Mouse (Mus musculus) small intestine, adult 2 months (tissue): Measurements from ENCODE around the gene Dydc1. TPM values are rescaled to one million over a fixed set of nuclear protein-coding genes. Genes with fewer than 3 reads are reported as not detected.

Experiments
- H3K27ac ChIP-seq: fragments of 200-500 bp; 2 replicates; pipeline ENCODE4 v1.5.1; 2012; ENCODE audit warnings: low read depth, low read length, control low read depth, inconsistent platforms; ENCODE audit not compliant: insufficient read depth
- H3K27me3 ChIP-seq: fragments of 200-500 bp; 2 replicates; pipeline ENCODE4 v1.6.1; 2012; ENCODE audit warnings: mild to moderate bottlenecking, moderate library complexity, low read length, inconsistent platforms; ENCODE audit not compliant: control insufficient read depth, insufficient read depth
- H3K36me3 ChIP-seq: fragments of 200-500 bp; 2 replicates; pipeline ENCODE4 v1.6.1; 2012; ENCODE audit warnings: mild to moderate bottlenecking, low read length, control low read depth, inconsistent platforms; ENCODE audit not compliant: control insufficient read depth, insufficient read depth
- H3K4me1 ChIP-seq: fragments of 200-500 bp; 2 replicates; pipeline ENCODE4 v1.6.1; 2012; ENCODE audit warnings: low read length, inconsistent platforms, mixed read lengths; ENCODE audit not compliant: control insufficient read depth, insufficient read depth, insufficient read length
- H3K4me3 ChIP-seq: fragments of 200-500 bp; 2 replicates; pipeline ENCODE4 v1.5.1; 2012; ENCODE audit warnings: low read depth, mild to moderate bottlenecking, control low read depth, inconsistent platforms, low read length, moderate library complexity
- CTCF ChIP-seq: fragments of 200-500 bp; IDR thresholded peaks from 2 replicates; pipeline ENCODE4 v1.5.1; 2012; ENCODE audit warnings: low read depth, mild to moderate bottlenecking, control low read depth, inconsistent platforms, low read length, moderate library complexity, mixed read lengths; ENCODE audit not compliant: insufficient replicate concordance, insufficient read length; ENCODE audit errors: extremely low read depth
- POLR2A ChIP-seq: fragments of 200-500 bp; IDR thresholded peaks from 2 replicates; pipeline ENCODE4 v1.6.1; 2012; ENCODE audit warnings: low read depth, mild to moderate bottlenecking, control low read depth, inconsistent platforms, low read length, moderate library complexity
- WGBS: fragments of 180-500 bp; shearing (Covaris S2); methylation state at CpG from one replicate; pipeline ENCODE4 v1.1.7; 2018; 5-methylcytosine and 5-hydroxymethylcytosine counted together
- polyA plus RNA-seq: library from polyadenylated mRNA; depleted of rRNA; stranded (reverse); fragments of >200 nt; gene quantifications from 2 replicates; pipeline ENCODE4 v1.2.3, GENCODE M21; 2012; rRNA removed

Gene Dydc1
- polyA plus RNA-seq, 1 experiment = not detected

DNA sequence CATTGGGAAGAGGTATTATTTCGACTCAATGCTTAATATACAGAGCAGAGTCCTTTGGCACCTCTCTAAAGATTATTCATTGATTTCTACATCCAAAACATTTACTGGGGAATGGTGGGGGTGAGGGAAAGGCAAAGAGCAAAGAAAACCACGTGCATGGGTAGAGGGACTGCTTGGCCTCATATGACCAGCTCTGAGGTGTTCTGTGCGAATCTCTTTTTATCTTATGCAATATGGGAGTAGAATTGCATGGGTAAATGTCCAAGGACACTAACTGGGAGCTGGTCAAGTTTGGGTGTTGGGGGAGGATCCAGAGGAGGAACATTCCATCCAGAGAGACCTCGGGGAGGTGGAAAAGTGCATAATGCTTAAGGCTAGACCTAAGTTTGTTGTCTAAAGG is 40.2 kb downstream of the Dydc1 start:
- WGBS = 55% methylated on average over 4 of the region's 4 CpGs
- no peaks in the 10 kb centered on the region for H3K36me3 ChIP-seq

GRCm38 (mm10) chr14:41116271-41116670 is 43.6 kb downstream of the Dydc1 start:
- H3K27ac ChIP-seq = no peak overlapping the region
- no peaks in the 10 kb centered on the region for H3K4me1 ChIP-seq
- no peaks in the 10 kb centered on the region for H3K27me3 ChIP-seq
- TF ChIP-seq POLR2A (no peak), CTCF (no peak)
- WGBS = 69% methylated on average over 3 of the region's 3 CpGs
- no peak overlapping the region for H3K4me3 ChIP-seq
- H3K36me3 ChIP-seq = no peaks in the 10 kb centered on the region

More for the DNA sequence above, 40.2 kb downstream of the Dydc1 start:
- no peaks in the 10 kb centered on the region for H3K27me3 ChIP-seq
- no peaks in the 10 kb centered on the region for H3K4me1 ChIP-seq
- no peak overlapping the region for H3K4me3 ChIP-seq
- no peak overlapping the region for H3K27ac ChIP-seq
- no peak for TF ChIP-seq POLR2A
- TF ChIP-seq CTCF = no peak

GRCm38 (mm10) chr14:41124683-41125082 is 52.0 kb downstream of the Dydc1 start:
- no peak overlapping the region for H3K4me3 ChIP-seq
- H3K27me3 ChIP-seq = no peaks in the 10 kb centered on the region
- H3K36me3 ChIP-seq = no peaks in the 10 kb centered on the region
- no peak overlapping the region for H3K27ac ChIP-seq
- WGBS = 82% methylated on average over 5 of the region's 5 CpGs
- TF ChIP-seq POLR2A (no peak), CTCF (no peak)
- no peaks in the 10 kb centered on the region for H3K4me1 ChIP-seq

DNA sequence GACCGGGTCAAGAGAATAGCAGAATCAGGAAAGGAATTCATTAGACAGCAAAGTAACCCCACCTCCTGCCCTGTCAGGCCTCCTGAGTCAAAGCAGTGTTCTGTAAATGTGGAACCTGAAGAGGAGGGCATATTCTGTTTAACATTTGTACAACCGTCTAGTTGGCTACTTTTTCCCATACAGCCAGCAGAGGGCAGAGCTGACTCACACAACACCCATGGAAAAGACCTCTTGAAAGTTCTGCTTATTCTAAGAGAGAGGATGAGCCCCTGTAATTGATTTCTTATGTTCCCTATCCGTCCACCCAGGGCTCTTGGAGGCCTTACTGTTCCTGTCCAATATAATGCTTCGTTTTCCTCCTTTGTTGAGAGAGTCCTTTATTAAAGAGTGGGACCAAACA is 55.3 kb downstream of the Dydc1 start:
- H3K4me1 ChIP-seq = no peaks in the 10 kb centered on the region
- H3K27me3 ChIP-seq = no peaks in the 10 kb centered on the region
- H3K36me3 ChIP-seq = no peaks in the 10 kb centered on the region
- 15% methylated on average over 4 of the region's 4 CpGs for WGBS
- H3K4me3 ChIP-seq = no peak overlapping the region
- no peak for TF ChIP-seq CTCF
- TF ChIP-seq POLR2A = no peak
- H3K27ac ChIP-seq = no peak overlapping the region

- 74% methylated on average over 7 of the region's 7 CpGs for WGBS
Observed at GRCm38 (mm10) chr14:41131540-41131939, 58.8 kb downstream of the Dydc1 start, which contains the start of gene Sftpa1. Gene Sftpa1, plus strand, starts transcription at chr14:41131782.

DNA sequence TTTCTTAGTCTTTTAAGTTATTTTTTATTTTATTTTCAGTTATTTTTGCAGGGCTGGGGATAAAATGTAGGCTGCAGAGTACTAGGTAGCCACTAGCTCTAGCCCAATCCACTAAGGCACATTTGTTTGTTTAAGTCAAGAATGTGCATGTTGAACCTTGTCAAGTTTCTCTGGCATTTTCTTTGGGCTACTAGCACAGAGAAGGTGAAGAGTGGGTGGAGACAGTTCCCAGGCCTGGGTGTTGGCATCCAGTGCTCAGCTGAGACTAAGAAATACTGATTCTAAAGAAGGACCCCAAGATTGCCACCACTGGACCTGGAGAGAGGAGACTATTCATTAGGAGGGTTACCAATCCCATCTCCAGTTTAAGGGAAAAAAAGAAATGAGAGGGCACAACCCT is 64.3 kb downstream of the Dydc1 start:
- Histone ChIP-seq H3K4me3 (no peak overlapping the region), H3K27me3 (no peaks in the 10 kb centered on the region)

More at GRCm38 (mm10) chr14:41131540-41131939, 58.8 kb downstream of the Dydc1 start, which contains the start of gene Sftpa1:
- H3K4me1 ChIP-seq = no peaks in the 10 kb centered on the region
- H3K36me3 ChIP-seq = no peaks in the 10 kb centered on the region
- H3K27ac ChIP-seq = no peak within 1 kb of the TSS
- TF ChIP-seq CTCF (no peak), POLR2A (no peak)
- no peak within 1 kb of the TSS for H3K4me3 ChIP-seq
- H3K27me3 ChIP-seq = no peaks in the 10 kb centered on the region

DNA sequence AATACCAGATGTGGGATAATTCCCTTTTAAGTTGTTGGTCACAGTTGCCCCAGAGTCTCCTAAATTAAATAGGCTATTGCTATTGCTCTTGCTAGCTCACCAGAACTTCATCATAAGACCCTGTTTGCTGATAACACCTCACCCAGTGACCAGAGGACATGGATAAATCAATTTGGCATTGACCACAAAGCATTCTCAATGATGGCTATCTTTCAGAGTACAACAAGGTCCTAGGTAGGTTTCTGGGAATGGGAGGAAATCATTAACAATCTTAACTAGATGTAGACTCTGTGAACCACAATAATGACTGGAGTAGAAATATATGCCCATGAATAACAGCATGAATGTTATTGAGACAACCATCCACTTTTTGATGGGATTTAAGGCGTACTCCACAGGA is 68.0 kb downstream of the Dydc1 start:
- 84% methylated on average over 1 of the region's 1 CpGs for WGBS
- no peaks in the 10 kb centered on the region for H3K36me3 ChIP-seq
- H3K4me1 ChIP-seq = no peaks in the 10 kb centered on the region
- TF ChIP-seq CTCF (no peak), POLR2A (no peak)
- H3K27ac ChIP-seq = no peak overlapping the region
- no peak overlapping the region for H3K4me3 ChIP-seq
- H3K27me3 ChIP-seq = no peaks in the 10 kb centered on the region

More for the DNA sequence above, 64.3 kb downstream of the Dydc1 start:
- H3K36me3 ChIP-seq = no peaks in the 10 kb centered on the region
- H3K27ac ChIP-seq = no peak overlapping the region
- TF ChIP-seq CTCF (no peak), POLR2A (no peak)
- H3K4me1 ChIP-seq = no peaks in the 10 kb centered on the region

Other genes starting within 250 kb of the Dydc1 start
- gene Sh2d4b, start 179.6 kb upstream of the Dydc1 start, polyA plus RNA-seq = 0.09 and 0.13 TPM in 2 replicates
- gene Tspan14, start 106.1 kb upstream of the Dydc1 start, polyA plus RNA-seq = 18.4 and 38.2 TPM in 2 replicates
- gene Fam213a, start 59.1 kb upstream of the Dydc1 start, polyA plus RNA-seq = 16.7 and 29.9 TPM in 2 replicates
- gene Dydc2, start 3.7 kb upstream of the Dydc1 start, polyA plus RNA-seq = not detected in 2 replicates
- 2.5 TPM in 1 of 2 replicates, not detected in the other for gene Mat1a, start 32.1 kb downstream of the Dydc1 start, polyA plus RNA-seq
- not detected in 2 replicates for gene Sftpa1, start 58.9 kb downstream of the Dydc1 start, polyA plus RNA-seq
- not detected in 2 replicates for gene Mbl1, start 78.5 kb downstream of the Dydc1 start, polyA plus RNA-seq
- gene Sftpd, start 112.2 kb downstream of the Dydc1 start, polyA plus RNA-seq = 0.24 TPM in 1 of 2 replicates, not detected in the other
- not detected in 2 replicates for gene Gm2832, start 205.9 kb downstream of the Dydc1 start, polyA plus RNA-seq